Mouse (Mus musculus) heart, adult 9 months (tissue): ENCODE data around the gene Galnt4.
"Not testable (repeated sequence)": the region's sequence is repeated elsewhere in the genome, so short reads cannot be mapped to it uniquely, and the experiment has no call there.

Experiments used
- DNase-seq, 2 experiments: peaks; one replicate each; pipeline ENCODE4 v3.0.0; 2022; ENCODE audit warnings: low spot score in 2 of 2

Gene Galnt4

GRCm38 (mm10) chr10:99157697-99158096 lies 49.7 kb downstream of the Galnt4 start:
- DNase-seq: not testable (repeated sequence)

- DNase-seq: no peak
These were observed 54.1 kb downstream of the Galnt4 start for GRCm38 (mm10) chr10:99161987-99162582.
